Mouse (Mus musculus): ENCODE data around the gene Lrrc8c. TPM values are rescaled to one million over a fixed set of nuclear protein-coding genes. Genes with fewer than 3 reads are reported as not detected.

Lrrc8c gene
- polyA plus RNA-seq, 1 experiment from 2014 or later = 13.0 TPM

DNA sequence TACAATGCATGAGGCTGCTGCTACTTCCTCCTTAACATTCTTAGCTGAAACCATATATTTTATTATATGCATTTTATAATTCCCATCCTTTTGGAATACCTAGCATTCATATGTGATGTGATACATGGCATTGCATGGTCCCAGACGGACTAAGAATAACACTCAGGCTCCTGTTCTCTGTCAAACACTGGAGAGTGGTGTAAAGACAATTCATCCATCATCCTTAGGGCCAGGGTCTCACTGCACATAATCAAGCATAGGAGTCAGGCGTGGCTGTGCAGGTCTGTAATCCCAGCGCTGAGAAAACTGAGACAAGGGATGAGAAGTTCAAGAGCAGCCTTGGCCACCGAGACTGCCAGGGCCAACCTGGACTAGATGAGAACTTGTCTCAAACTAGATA is 69.5 kb downstream of the Lrrc8c start:
- Histone ChIP-seq H3K27ac (replicated peaks; ENCODE audit: low read depth, low read length) (no peak overlapping the region), H3K9me3 (ENCODE audit: control insufficient read depth, low read length) (no peaks in the 10 kb centered on the region), H3K4me2 (ENCODE audit: low read length) (no peak overlapping the region), H3K36me3 (ENCODE audit: control insufficient read depth, insufficient read depth, low read length) (no peaks in the 10 kb centered on the region), H3K4me3 (replicated peaks; ENCODE audit: low read depth, low read length) (no peak overlapping the region), H3K9ac (replicated peaks; ENCODE audit: low read length) (no peak overlapping the region), H3K27me3 (ENCODE audit: control insufficient read depth, insufficient read depth, low read length) (no peaks in the 10 kb centered on the region), H3K4me1 (ENCODE audit: control insufficient read depth, insufficient read depth, low read length) (peaks cover 14% of the 10 kb centered on the region)
- ATAC-seq (ENCODE audit: low FRiP score, low TSS enrichment) (no peak), DNase-seq (no peak)
- WGBS = 92% methylated on average over 4 of the region's 4 CpGs

DNA sequence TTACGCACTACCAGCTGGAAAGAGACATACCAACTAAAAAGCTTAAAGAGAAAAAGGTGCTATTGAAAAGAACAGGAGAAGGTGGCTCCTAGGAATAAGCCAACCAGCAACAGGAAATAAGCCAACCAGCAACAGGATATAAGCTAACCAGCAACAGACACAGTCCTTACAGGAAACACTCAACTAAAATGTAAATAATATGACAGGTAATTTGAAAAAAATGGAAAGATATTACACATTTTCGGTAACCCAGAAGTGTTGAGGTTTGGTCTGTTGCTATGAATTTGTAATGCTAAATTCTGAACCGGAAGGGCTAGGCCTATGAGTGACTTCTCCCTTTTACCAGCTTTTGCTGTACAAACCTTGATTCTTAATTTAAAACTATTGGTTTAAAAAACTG is 69.9 kb downstream of the Lrrc8c start:
- H3K4me3 ChIP-seq (replicated peaks; ENCODE audit: low read depth, low read length) = no peak overlapping the region
- H3K27me3 ChIP-seq (ENCODE audit: control insufficient read depth, insufficient read depth, low read length) = no peaks in the 10 kb centered on the region
- no peaks in the 10 kb centered on the region for H3K36me3 ChIP-seq (ENCODE audit: control insufficient read depth, insufficient read depth, low read length)
- DNase-seq (no peak), ATAC-seq (ENCODE audit: low FRiP score, low TSS enrichment) (no peak)
- H3K4me2 ChIP-seq (ENCODE audit: low read length) = no peak overlapping the region
- H3K27ac ChIP-seq (replicated peaks; ENCODE audit: low read depth, low read length) = no peak overlapping the region
- H3K9ac ChIP-seq (replicated peaks; ENCODE audit: low read length) = no peak overlapping the region
- H3K4me1 ChIP-seq (ENCODE audit: control insufficient read depth, insufficient read depth, low read length) = peaks cover 14% of the 10 kb centered on the region
- WGBS = 98% methylated on average over 3 of the region's 3 CpGs
- H3K9me3 ChIP-seq (ENCODE audit: control insufficient read depth, low read length) = no peaks in the 10 kb centered on the region

DNA sequence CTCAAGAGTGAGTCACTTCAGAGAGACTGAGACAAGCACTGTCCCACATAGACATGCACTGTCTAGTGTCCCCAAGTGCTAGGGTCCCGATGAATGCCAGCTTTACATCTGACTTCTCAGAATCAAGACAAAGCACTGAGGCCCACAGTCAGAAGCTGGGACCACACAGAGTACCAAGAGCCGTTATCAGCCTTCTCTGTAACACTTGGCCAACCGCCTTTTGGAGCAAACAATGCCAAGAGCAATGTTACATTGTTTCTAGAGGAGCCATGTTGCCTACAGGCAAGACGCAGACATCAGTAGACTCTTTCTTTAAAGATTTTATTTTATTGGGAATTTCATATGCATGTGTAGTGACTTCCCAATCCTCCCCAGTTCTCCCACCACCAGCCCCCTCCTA is 73.2 kb downstream of the Lrrc8c start:
- no peak for DNase-seq
- no peak overlapping the region for H3K27ac ChIP-seq (replicated peaks; ENCODE audit: low read depth, low read length)
- no peaks in the 10 kb centered on the region for H3K4me1 ChIP-seq (ENCODE audit: control insufficient read depth, insufficient read depth, low read length)
- H3K9me3 ChIP-seq (ENCODE audit: control insufficient read depth, low read length) = no peaks in the 10 kb centered on the region
- no peak overlapping the region for H3K4me2 ChIP-seq (ENCODE audit: low read length)
- no peaks in the 10 kb centered on the region for H3K36me3 ChIP-seq (ENCODE audit: control insufficient read depth, insufficient read depth, low read length)
- H3K9ac ChIP-seq (replicated peaks; ENCODE audit: low read length) = no peak overlapping the region
- WGBS = 89% methylated on average over 4 of the region's 4 CpGs
- no peak overlapping the region for H3K4me3 ChIP-seq (replicated peaks; ENCODE audit: low read depth, low read length)
- H3K27me3 ChIP-seq (ENCODE audit: control insufficient read depth, insufficient read depth, low read length) = no peaks in the 10 kb centered on the region
- ATAC-seq (ENCODE audit: low FRiP score, low TSS enrichment) = no peak

DNA sequence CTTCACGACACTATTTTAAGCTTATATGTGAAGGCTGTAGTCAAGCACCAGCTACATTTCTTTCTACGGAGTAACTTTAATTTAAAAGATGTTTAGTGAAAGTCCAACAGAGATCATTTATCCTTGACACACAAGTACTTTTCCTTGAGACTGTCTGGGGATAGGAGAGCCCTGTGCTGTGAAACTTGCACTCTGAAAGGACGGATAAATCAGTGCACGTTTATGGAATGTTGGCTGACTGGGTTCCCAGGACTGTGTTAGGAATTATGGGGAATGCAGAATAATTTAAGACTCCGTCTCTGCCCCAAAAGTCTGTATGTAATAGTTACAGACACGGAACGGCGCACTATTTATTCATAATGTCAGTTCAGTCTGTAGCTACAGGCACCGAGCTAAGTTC is 74.4 kb downstream of the Lrrc8c start:
- H3K9ac ChIP-seq (replicated peaks; ENCODE audit: low read length) = no peak overlapping the region
- H3K27ac ChIP-seq (replicated peaks; ENCODE audit: low read depth, low read length) = no peak overlapping the region
- ATAC-seq (ENCODE audit: low FRiP score, low TSS enrichment) = no peak

DNA sequence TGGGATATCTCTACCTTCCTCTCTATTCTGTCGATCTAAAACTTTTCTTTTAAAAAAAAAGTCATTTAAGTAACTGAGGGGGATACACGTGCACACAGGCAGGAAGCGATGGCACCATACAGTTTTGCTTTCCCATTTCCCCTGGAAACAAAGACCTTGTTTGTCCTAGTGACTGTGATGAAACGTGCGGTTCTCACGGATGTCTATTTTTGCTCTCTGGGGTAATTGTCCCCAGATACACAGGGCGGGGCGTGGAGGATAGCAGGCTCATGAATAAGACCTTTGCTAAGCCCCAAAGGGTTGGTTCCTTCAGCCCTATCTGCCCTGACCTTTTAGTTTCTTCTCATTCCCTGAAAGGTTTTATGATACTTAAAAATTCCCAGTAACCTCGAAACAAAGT is 79.7 kb downstream of the Lrrc8c start:
- Histone ChIP-seq H3K9me3 (ENCODE audit: control insufficient read depth, low read length) (no peaks in the 10 kb centered on the region), H3K36me3 (ENCODE audit: control insufficient read depth, insufficient read depth, low read length) (no peaks in the 10 kb centered on the region), H3K4me1 (ENCODE audit: control insufficient read depth, insufficient read depth, low read length) (no peaks in the 10 kb centered on the region), H3K27me3 (ENCODE audit: control insufficient read depth, insufficient read depth, low read length) (no peaks in the 10 kb centered on the region), H3K4me2 (ENCODE audit: low read length) (no peak overlapping the region), H3K4me3 (replicated peaks; ENCODE audit: low read depth, low read length) (no peak overlapping the region), H3K27ac (replicated peaks; ENCODE audit: low read depth, low read length) (no peak overlapping the region), H3K9ac (replicated peaks; ENCODE audit: low read length) (no peak overlapping the region)
- 81% methylated on average over 9 of the region's 9 CpGs for WGBS
- ATAC-seq (ENCODE audit: low FRiP score, low TSS enrichment) (no peak), DNase-seq (no peak)

More for the DNA sequence above, 74.4 kb downstream of the Lrrc8c start:
- no peaks in the 10 kb centered on the region for H3K36me3 ChIP-seq (ENCODE audit: control insufficient read depth, insufficient read depth, low read length)
- no peak for DNase-seq
- H3K27me3 ChIP-seq (ENCODE audit: control insufficient read depth, insufficient read depth, low read length) = no peaks in the 10 kb centered on the region
- no peak overlapping the region for H3K4me2 ChIP-seq (ENCODE audit: low read length)
- H3K9me3 ChIP-seq (ENCODE audit: control insufficient read depth, low read length) = no peaks in the 10 kb centered on the region
- no peak overlapping the region for H3K4me3 ChIP-seq (replicated peaks; ENCODE audit: low read depth, low read length)
- WGBS = 97% methylated on average over 9 of the region's 9 CpGs
- H3K4me1 ChIP-seq (ENCODE audit: control insufficient read depth, insufficient read depth, low read length) = no peaks in the 10 kb centered on the region

DNA sequence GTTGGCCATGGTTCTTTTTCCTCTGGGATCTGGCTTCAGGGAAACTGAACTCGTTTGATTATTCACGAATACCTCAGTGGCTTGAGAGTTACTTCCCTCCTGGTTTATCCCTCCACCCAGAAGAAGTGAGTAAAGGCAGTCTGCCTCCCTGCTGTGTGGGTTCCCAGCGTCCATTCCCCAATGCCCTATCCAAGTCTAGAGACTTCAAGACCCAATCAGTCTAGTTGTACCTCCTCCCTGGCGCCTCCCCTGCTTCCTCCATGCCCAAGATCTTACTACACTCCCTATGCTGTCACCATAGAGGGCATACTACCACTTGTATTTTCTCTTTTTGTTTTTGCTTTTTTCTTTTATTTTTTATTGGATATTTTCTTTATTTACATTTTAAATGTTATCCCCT is 80.1 kb downstream of the Lrrc8c start:
- Histone ChIP-seq H3K9me3 (ENCODE audit: control insufficient read depth, low read length) (no peaks in the 10 kb centered on the region), H3K4me2 (ENCODE audit: low read length) (no peak overlapping the region), H3K27ac (replicated peaks; ENCODE audit: low read depth, low read length) (no peak overlapping the region), H3K4me3 (replicated peaks; ENCODE audit: low read depth, low read length) (no peak overlapping the region), H3K9ac (replicated peaks; ENCODE audit: low read length) (no peak overlapping the region), H3K4me1 (ENCODE audit: control insufficient read depth, insufficient read depth, low read length) (no peaks in the 10 kb centered on the region), H3K36me3 (ENCODE audit: control insufficient read depth, insufficient read depth, low read length) (no peaks in the 10 kb centered on the region), H3K27me3 (ENCODE audit: control insufficient read depth, insufficient read depth, low read length) (no peaks in the 10 kb centered on the region)
- DNase-seq = no peak
- no peak for ATAC-seq (ENCODE audit: low FRiP score, low TSS enrichment)
- WGBS = 65% methylated on average over 4 of the region's 4 CpGs

DNA sequence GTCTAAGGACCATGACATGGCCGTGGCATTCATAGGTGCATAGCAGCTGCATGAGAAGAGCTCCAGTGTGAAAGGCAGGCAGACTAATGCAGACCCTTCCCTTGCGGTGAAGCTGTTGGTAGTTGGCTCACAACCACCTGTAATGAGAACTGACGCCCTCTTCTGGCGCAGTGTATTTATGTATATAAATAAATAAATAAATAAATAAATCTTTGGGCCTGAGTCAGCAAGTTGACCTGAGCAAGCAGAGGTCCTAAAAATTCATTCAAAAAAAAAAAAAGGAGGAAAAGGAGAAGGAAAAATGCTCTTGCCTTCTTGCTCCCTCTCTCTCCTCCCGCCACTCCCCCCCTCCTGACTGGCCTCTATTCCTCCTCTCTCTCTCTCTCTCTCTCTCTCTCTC is 81.8 kb downstream of the Lrrc8c start:
- Histone ChIP-seq H3K27me3 (ENCODE audit: control insufficient read depth, insufficient read depth, low read length) (no peaks in the 10 kb centered on the region), H3K4me2 (ENCODE audit: low read length) (no peak overlapping the region), H3K4me1 (ENCODE audit: control insufficient read depth, insufficient read depth, low read length) (no peaks in the 10 kb centered on the region), H3K4me3 (replicated peaks; ENCODE audit: low read depth, low read length) (no peak overlapping the region), H3K9ac (replicated peaks; ENCODE audit: low read length) (no peak overlapping the region), H3K9me3 (ENCODE audit: control insufficient read depth, low read length) (no peaks in the 10 kb centered on the region), H3K36me3 (ENCODE audit: control insufficient read depth, insufficient read depth, low read length) (no peaks in the 10 kb centered on the region), H3K27ac (replicated peaks; ENCODE audit: low read depth, low read length) (no peak overlapping the region)
- 85% methylated on average over 4 of the region's 5 CpGs for WGBS
- ATAC-seq (ENCODE audit: low FRiP score, low TSS enrichment) (no peak), DNase-seq (no peak)

DNA sequence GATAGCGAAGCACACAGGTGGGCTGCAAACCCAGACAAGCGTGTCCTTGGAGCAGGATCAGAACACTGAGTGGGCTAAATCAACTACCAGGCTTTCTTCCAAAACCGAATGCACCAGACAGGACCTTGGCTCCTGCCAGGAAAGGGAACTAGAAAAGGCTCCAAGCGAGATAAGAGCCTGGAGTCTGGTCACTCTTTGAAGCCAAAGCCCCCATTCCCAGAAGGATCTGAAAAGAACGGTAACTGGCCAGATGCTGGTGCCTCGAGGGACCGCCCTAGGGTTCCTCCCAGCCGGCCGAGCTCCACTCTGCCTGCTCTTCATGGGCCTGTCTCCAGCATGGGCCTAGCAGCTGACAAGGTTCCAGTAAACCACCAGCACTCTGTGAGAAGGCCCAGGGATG is 83.4 kb downstream of the Lrrc8c start:
- DNase-seq (no peak), ATAC-seq (ENCODE audit: low FRiP score, low TSS enrichment) (no peak)
- Histone ChIP-seq H3K4me2 (ENCODE audit: low read length) (no peak overlapping the region), H3K9ac (replicated peaks; ENCODE audit: low read length) (no peak overlapping the region), H3K9me3 (ENCODE audit: control insufficient read depth, low read length) (no peaks in the 10 kb centered on the region), H3K4me3 (replicated peaks; ENCODE audit: low read depth, low read length) (no peak overlapping the region), H3K36me3 (ENCODE audit: control insufficient read depth, insufficient read depth, low read length) (peaks cover 11% of the 10 kb centered on the region), H3K27ac (replicated peaks; ENCODE audit: low read depth, low read length) (no peak overlapping the region), H3K27me3 (ENCODE audit: control insufficient read depth, insufficient read depth, low read length) (no peaks in the 10 kb centered on the region), H3K4me1 (ENCODE audit: control insufficient read depth, insufficient read depth, low read length) (no peaks in the 10 kb centered on the region)
- WGBS = 72% methylated on average over 9 of the region's 9 CpGs

DNA sequence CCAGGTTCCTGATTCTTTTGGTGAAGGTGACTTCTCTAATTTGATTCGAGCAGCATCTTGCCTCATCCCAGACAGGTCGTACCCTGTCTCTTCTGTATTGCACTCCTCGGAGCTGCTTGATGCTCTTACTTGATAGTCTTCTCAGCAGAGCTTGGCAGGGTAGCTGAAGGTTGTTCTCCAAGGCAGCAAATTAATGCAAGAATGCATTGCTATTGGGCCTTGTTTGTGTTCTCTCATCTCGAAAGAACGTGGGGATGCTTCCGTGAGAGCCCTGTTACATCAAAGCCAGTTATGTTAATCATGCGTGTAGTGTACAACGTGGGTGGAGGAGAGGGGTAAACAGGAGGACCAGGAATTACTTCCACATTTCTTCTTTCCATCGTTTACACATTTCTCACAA is 86.5 kb downstream of the Lrrc8c start:
- 70% methylated on average over 9 of the region's 9 CpGs for WGBS
- no peak overlapping the region for H3K4me3 ChIP-seq (replicated peaks; ENCODE audit: low read depth, low read length)
- no peak for DNase-seq
- no peaks in the 10 kb centered on the region for H3K27me3 ChIP-seq (ENCODE audit: control insufficient read depth, insufficient read depth, low read length)
- no peak overlapping the region for H3K27ac ChIP-seq (replicated peaks; ENCODE audit: low read depth, low read length)
- no peak overlapping the region for H3K9ac ChIP-seq (replicated peaks; ENCODE audit: low read length)
- H3K9me3 ChIP-seq (ENCODE audit: control insufficient read depth, low read length) = no peaks in the 10 kb centered on the region
- no peaks in the 10 kb centered on the region for H3K4me1 ChIP-seq (ENCODE audit: control insufficient read depth, insufficient read depth, low read length)
- peaks cover 18% of the 10 kb centered on the region for H3K36me3 ChIP-seq (ENCODE audit: control insufficient read depth, insufficient read depth, low read length)
- no peak overlapping the region for H3K4me2 ChIP-seq (ENCODE audit: low read length)
- ATAC-seq (ENCODE audit: low FRiP score, low TSS enrichment) = no peak
